Mouse (Mus musculus): ENCODE measurements around the gene Tbc1d22a. TPM values are rescaled to one million over a fixed set of nuclear protein-coding genes. Genes with fewer than 3 reads are reported as not detected.

Gene Tbc1d22a
- total and polyA plus RNA-seq, 2 experiments from 2014 or later = 13.9 to 19.8 TPM

- DNase-seq (ENCODE audit: low spot score) = no peak
- H3K27me3 ChIP-seq (ENCODE audit: insufficient read depth, low read length) = no peaks in the 10 kb centered on the region
- H3K36me3 ChIP-seq (ENCODE audit: insufficient read depth, low read length) = no peaks in the 10 kb centered on the region
- peak overlapping the region; percentile 98 for H3K4me3 ChIP-seq (ENCODE audit: low read depth, low read length)
- 0 out of 2 replicates have a peak overlapping the region, but pooled peaks have one; percentile 6 for H3K27ac ChIP-seq (ENCODE audit: low read depth, low read length)
- TF ChIP-seq CTCF (IDR thresholded peaks at IDR 0.05) = no peak
- H3K9me3 ChIP-seq (ENCODE audit: low read length) = no peaks in the 10 kb centered on the region
- peak overlapping the region; percentile 84 for H3K4me2 ChIP-seq (ENCODE audit: low read depth, low read length, poor library complexity, severe bottlenecking)
- ATAC-seq (ENCODE audit: low FRiP score) = no peak
- H3K9ac ChIP-seq (replicated peaks; ENCODE audit: low read length, poor library complexity, severe bottlenecking) = peak overlapping the region; percentile 96; the same call in 1 of the 2 replicates
- WGBS = 66% methylated on average over 5 of the region's 5 CpGs
- peaks cover 26% of the 10 kb centered on the region; the same call in 1 of the 2 replicates for H3K4me1 ChIP-seq (ENCODE audit: insufficient read depth, low read length)
Measured at GRCm38 (mm10) chr15:86184071-86184470, 30.2 kb upstream of the Tbc1d22a start.

GRCm38 (mm10) chr15:86184851-86185688, 29.2 kb upstream of the Tbc1d22a start:
- Histone ChIP-seq H3K4me2 (ENCODE audit: low read depth, low read length, poor library complexity, severe bottlenecking) (peak overlapping the region; percentile 84), H3K9ac (replicated peaks; ENCODE audit: low read length, poor library complexity, severe bottlenecking) (peak overlapping the region; percentile 96), H3K4me3 (ENCODE audit: low read depth, low read length) (peak overlapping the region; percentile 98), H3K9me3 (ENCODE audit: low read length) (no peaks in the 10 kb centered on the region), H3K27me3 (ENCODE audit: insufficient read depth, low read length) (no peaks in the 10 kb centered on the region), H3K4me1 (ENCODE audit: insufficient read depth, low read length) (peaks cover 26% of the 10 kb centered on the region; the same call in 1 of the 2 replicates), H3K27ac (ENCODE audit: low read depth, low read length) (peak overlapping the region; percentile 94), H3K36me3 (ENCODE audit: insufficient read depth, low read length) (no peaks in the 10 kb centered on the region)
- TF ChIP-seq CTCF (IDR thresholded peaks at IDR 0.05) = no peak
- under 1% methylated on average over 66 of the region's 70 CpGs for WGBS
- DNase-seq (ENCODE audit: low spot score) = peak; percentile 57
- ATAC-seq (ENCODE audit: low FRiP score) = peak; percentile 50; the same call in 1 of the 2 replicates

- Histone ChIP-seq H3K27ac (ENCODE audit: low read depth, low read length) (peak within 1 kb of the TSS; percentile 94), H3K9ac (replicated peaks; ENCODE audit: low read length, poor library complexity, severe bottlenecking) (peak within 1 kb of the TSS; percentile 96), H3K9me3 (ENCODE audit: low read length) (no peaks in the 10 kb centered on the region), H3K27me3 (ENCODE audit: insufficient read depth, low read length) (no peaks in the 10 kb centered on the region), H3K36me3 (ENCODE audit: insufficient read depth, low read length) (no peaks in the 10 kb centered on the region), H3K4me2 (ENCODE audit: low read depth, low read length, poor library complexity, severe bottlenecking) (peak within 1 kb of the TSS; percentile 84), H3K4me1 (ENCODE audit: insufficient read depth, low read length) (peaks cover 26% of the 10 kb centered on the region; the same call in 1 of the 2 replicates), H3K4me3 (ENCODE audit: low read depth, low read length) (peak within 1 kb of the TSS; percentile 98)
- TF ChIP-seq CTCF (IDR thresholded peaks at IDR 0.05) = peak; percentile 58
- ATAC-seq (ENCODE audit: low FRiP score) (peak; percentile 70), DNase-seq (ENCODE audit: low spot score) (peak; percentile 54)
- WGBS = 3% methylated on average over 39 of the region's 43 CpGs
Measured at GRCm38 (mm10) chr15:86185689-86186569, 28.3 kb upstream of the Tbc1d22a start, which contains the start of gene Cerk. Gene Cerk, minus strand, starts transcription at chr15:86186141.

GRCm38 (mm10) chr15:86186686-86187085, 27.6 kb upstream of the Tbc1d22a start:
- H3K4me1 ChIP-seq (ENCODE audit: insufficient read depth, low read length) = peaks cover 25% of the 10 kb centered on the region; the same call in 1 of the 2 replicates
- no peaks in the 10 kb centered on the region for H3K27me3 ChIP-seq (ENCODE audit: insufficient read depth, low read length)
- DNase-seq (ENCODE audit: low spot score) (no peak), ATAC-seq (ENCODE audit: low FRiP score) (no peak)
- peak overlapping the region; percentile 94 for H3K27ac ChIP-seq (ENCODE audit: low read depth, low read length)
- TF ChIP-seq CTCF (IDR thresholded peaks at IDR 0.05) = no peak
- peak overlapping the region; percentile 96; the same call in 1 of the 2 replicates for H3K9ac ChIP-seq (replicated peaks; ENCODE audit: low read length, poor library complexity, severe bottlenecking)
- 55% methylated on average over 3 of the region's 3 CpGs for WGBS
- H3K4me3 ChIP-seq (ENCODE audit: low read depth, low read length) = peak overlapping the region; percentile 98; the same call in 1 of the 2 replicates
- H3K9me3 ChIP-seq (ENCODE audit: low read length) = no peaks in the 10 kb centered on the region
- peak overlapping the region; percentile 84 for H3K4me2 ChIP-seq (ENCODE audit: low read depth, low read length, poor library complexity, severe bottlenecking)
- H3K36me3 ChIP-seq (ENCODE audit: insufficient read depth, low read length) = no peaks in the 10 kb centered on the region

- H3K4me3 ChIP-seq (ENCODE audit: low read depth, low read length) = no peak overlapping the region
- TF ChIP-seq CTCF (IDR thresholded peaks at IDR 0.05) = no peak
- no peaks in the 10 kb centered on the region for H3K9me3 ChIP-seq (ENCODE audit: low read length)
- H3K36me3 ChIP-seq (ENCODE audit: insufficient read depth, low read length) = no peaks in the 10 kb centered on the region
- H3K4me2 ChIP-seq (ENCODE audit: low read depth, low read length, poor library complexity, severe bottlenecking) = no peak overlapping the region
- no peaks in the 10 kb centered on the region for H3K27me3 ChIP-seq (ENCODE audit: insufficient read depth, low read length)
- H3K27ac ChIP-seq (ENCODE audit: low read depth, low read length) = no peak overlapping the region
- H3K4me1 ChIP-seq (ENCODE audit: insufficient read depth, low read length) = peaks cover 16% of the 10 kb centered on the region; the same call in 1 of the 2 replicates
- ATAC-seq (ENCODE audit: low FRiP score) = no peak
- no peak overlapping the region for H3K9ac ChIP-seq (replicated peaks; ENCODE audit: low read length, poor library complexity, severe bottlenecking)
- peak; percentile 60 for DNase-seq (ENCODE audit: low spot score)
- 23% methylated on average over 5 of the region's 5 CpGs for WGBS
Measured at GRCm38 (mm10) chr15:86188186-86188585, 26.1 kb upstream of the Tbc1d22a start.
